Mouse (Mus musculus): Measurements from ENCODE around the gene Marco. TPM values are rescaled to one million over a fixed set of nuclear protein-coding genes. Genes with fewer than 3 reads are reported as not detected.

Marco gene
- total RNA-seq (2012; rRNA removed) (0.17 and 0.76 TPM in 2 replicates), total RNA-seq (2014; rRNA removed) (0.15 and 0.19 TPM in 2 replicates), polyA plus RNA-seq (2012; ENCODE audit: insufficient read length, low read depth) (0.59 and 0.79 TPM in 2 replicates)

- no peak for DNase-seq (ENCODE audit: extremely low read depth)
- H3K27me3 ChIP-seq (replicated peaks), result no peaks in the 10 kb centered on the region
- dilution Hi-C loops (cut with MboI; ENCODE audit: extremely low pct_ligation_motif_present, extremely low pct_unique_long_range_greater_than_20kb, low sequenced_read_pairs) (no loop called here), in situ Hi-C loops (cut with MboI; ENCODE audit: low pct_ligation_motif_present, low pct_unique_long_range_greater_than_20kb, low sequenced_read_pairs) (no loop called here)
- H3K4me2 ChIP-seq (ENCODE audit: insufficient read depth, low read depth, poor library complexity, severe bottlenecking), result no peak within 1 kb of the TSS
- no peaks in the 10 kb centered on the region for H3K79me2 ChIP-seq (replicated peaks; ENCODE audit: control insufficient read depth, extremely low read depth, insufficient read depth, poor library complexity, severe bottlenecking)
- no peak within 1 kb of the TSS for H3K27ac ChIP-seq (ENCODE audit: insufficient read depth, low read depth)
- H3K9me3 ChIP-seq (replicated peaks; ENCODE audit: low read length), result no peaks in the 10 kb centered on the region
- H3K9ac ChIP-seq (ENCODE audit: insufficient read depth, low read depth), result no peak within 1 kb of the TSS
- H3K4me3 ChIP-seq (replicated peaks in 1 of 3; ENCODE audit: low read depth in 2 of 3, low read length in 2 of 3, poor library complexity in 1 of 3), result no peak within 1 kb of the TSS
- H3K36me3 ChIP-seq (replicated peaks in 1 of 2; ENCODE audit: control insufficient read depth in 1 of 2, insufficient read depth in 1 of 2, low read length in 1 of 2), result no peaks in the 10 kb centered on the region
- peaks cover 8 to 85% of the 10 kb centered on the region in 2 experiments for H3K4me1 ChIP-seq (ENCODE audit: control insufficient read depth in 1 of 2, insufficient read depth in 2 of 2)
- TF ChIP-seq ZKSCAN1 (IDR thresholded peaks at IDR 0.05; ENCODE audit: borderline replicate concordance, low read depth, low read length), result no peak
- no peak for TF ChIP-seq MYC (IDR thresholded peaks at IDR 0.05; ENCODE audit: low read depth, low read length)
- no peak for TF ChIP-seq SMC3 (IDR thresholded peaks at IDR 0.05; ENCODE audit: low read depth, low read length)
- no peak for TF ChIP-seq RCOR1 (conservative IDR thresholded peaks at IDR 0.05; ENCODE audit: low read depth, low read length)
- no peak for TF ChIP-seq CHD2 (IDR thresholded peaks at IDR 0.05; ENCODE audit: low read length)
- no peak for TF ChIP-seq UBTF (IDR thresholded peaks at IDR 0.05; ENCODE audit: low read depth, low read length)
- TF ChIP-seq USF2 (conservative IDR thresholded peaks at IDR 0.05; ENCODE audit: low read depth, low read length), result no peak
- no peak for TF ChIP-seq USF1 (IDR thresholded peaks at IDR 0.05; ENCODE audit: low read depth, low read length)
- TF ChIP-seq ETS1 (conservative IDR thresholded peaks at IDR 0.05; ENCODE audit: low read depth, low read length), result no peak
- no peak for TF ChIP-seq SIN3A (IDR thresholded peaks at IDR 0.05; ENCODE audit: low read length)
- no peak for TF ChIP-seq ZMIZ1 (IDR thresholded peaks at IDR 0.05; ENCODE audit: low read depth, low read length)
- TF ChIP-seq POLR2A (IDR thresholded peaks at IDR 0.05; ENCODE audit: low read depth, low read length), result no peak
- TF ChIP-seq PAX5 (IDR thresholded peaks at IDR 0.05; ENCODE audit: low read length), result no peak
- no peak for TF ChIP-seq KAT2A (IDR thresholded peaks at IDR 0.05; ENCODE audit: insufficient replicate concordance, low read length)
- no peak for TF ChIP-seq MEF2A (IDR thresholded peaks at IDR 0.05; ENCODE audit: borderline replicate concordance, low read depth, low read length)
- TF ChIP-seq MXI1 (IDR thresholded peaks at IDR 0.05; ENCODE audit: low read depth, low read length), result no peak
These were observed at the start of gene Marco for GRCm38 (mm10) chr1:120504924-120505323. Gene Marco (minus strand): TSS chr1:120505024.

- Histone ChIP-seq H3K36me3 (replicated peaks in 1 of 2; ENCODE audit: control insufficient read depth in 1 of 2, insufficient read depth in 1 of 2, low read length in 1 of 2) (no peaks in the 10 kb centered on the region), H3K27ac (ENCODE audit: insufficient read depth, low read depth) (no peak overlapping the region; the same call in 1 of the 2 replicates), H3K27me3 (replicated peaks) (no peaks in the 10 kb centered on the region), H3K79me2 (replicated peaks; ENCODE audit: control insufficient read depth, extremely low read depth, insufficient read depth, poor library complexity, severe bottlenecking) (no peaks in the 10 kb centered on the region), H3K4me3 (replicated peaks in 1 of 3; ENCODE audit: low read depth in 2 of 3, low read length in 2 of 3, poor library complexity in 1 of 3) (no peak overlapping the region), H3K4me1 (ENCODE audit: control insufficient read depth in 1 of 2, insufficient read depth in 2 of 2) (peaks cover 42 to 68% of the 10 kb centered on the region in 2 experiments), H3K9me3 (replicated peaks; ENCODE audit: low read length) (no peaks in the 10 kb centered on the region), H3K9ac (ENCODE audit: insufficient read depth, low read depth) (no peak overlapping the region), H3K4me2 (ENCODE audit: insufficient read depth, low read depth, poor library complexity, severe bottlenecking) (0 out of 2 replicates have a peak overlapping the region, but pooled peaks have one; percentile 5)
- dilution Hi-C loops (cut with MboI; ENCODE audit: extremely low pct_ligation_motif_present, extremely low pct_unique_long_range_greater_than_20kb, low sequenced_read_pairs) (no loop called here), in situ Hi-C loops (cut with MboI; ENCODE audit: low pct_ligation_motif_present, low pct_unique_long_range_greater_than_20kb, low sequenced_read_pairs) (loop anchor here (5.0 to 25.0 kb wide), 3 partner anchors 127 to 367 kb away; no protein-coding TSS in a partner anchor)
- TF ChIP-seq IRF4 (IDR thresholded peaks at IDR 0.05; ENCODE audit: low read depth, low read length) (0 out of 2 replicates have a peak, but pooled peaks have one; percentile 40), BHLHE40 (IDR thresholded peaks at IDR 0.05; ENCODE audit: low read depth, low read length) (0 out of 2 replicates have a peak, but pooled peaks have one; percentile 8), ETS1 (conservative IDR thresholded peaks at IDR 0.05; ENCODE audit: low read depth, low read length) (peak; percentile 68; the same call in 1 of the 2 replicates), MEF2A (IDR thresholded peaks at IDR 0.05; ENCODE audit: borderline replicate concordance, low read depth, low read length) (peak; percentile 52; the same call in 1 of the 2 replicates), EP300 (IDR thresholded peaks at IDR 0.05; ENCODE audit: low read length) (0 out of 2 replicates have a peak, but pooled peaks have one; percentile 8), MAZ (IDR thresholded peaks at IDR 0.05; ENCODE audit: low read depth, low read length) (no peak), CTCF (conservative IDR thresholded peaks at IDR 0.05 in 1 of 2, IDR thresholded peaks at IDR 0.05 in 1 of 2; ENCODE audit: low read depth in 2 of 2, low read length in 2 of 2) (no peak), ZMIZ1 (IDR thresholded peaks at IDR 0.05; ENCODE audit: low read depth, low read length) (no peak), RCOR1 (conservative IDR thresholded peaks at IDR 0.05; ENCODE audit: low read depth, low read length) (no peak), TCF12 (IDR thresholded peaks at IDR 0.05; ENCODE audit: low read depth, low read length) (peak; percentile 50; the same call in 1 of the 2 replicates), HCFC1 (IDR thresholded peaks at IDR 0.05; ENCODE audit: low read depth, low read length) (no peak), POLR2AphosphoS2 (IDR thresholded peaks at IDR 0.05; ENCODE audit: low read depth, low read length) (no peak), E2F4 (IDR thresholded peaks at IDR 0.05; ENCODE audit: insufficient replicate concordance, low read depth, low read length) (no peak)
- no peak for DNase-seq (ENCODE audit: extremely low read depth)
These were observed 34.7 kb upstream of the Marco start for GRCm38 (mm10) chr1:120539506-120540029.
